Mouse (Mus musculus): ENCODE data around the gene Kcnab2. TPM values are rescaled to one million over a fixed set of nuclear protein-coding genes. Genes with fewer than 3 reads are reported as not detected.
A peak's percentile ranks its signal among the peaks of the same experiment; 100 is the strongest.

Kcnab2 gene
- total and polyA plus RNA-seq, 3 experiments = 1.6 to 3.5 (median 2.3) TPM

DNA sequence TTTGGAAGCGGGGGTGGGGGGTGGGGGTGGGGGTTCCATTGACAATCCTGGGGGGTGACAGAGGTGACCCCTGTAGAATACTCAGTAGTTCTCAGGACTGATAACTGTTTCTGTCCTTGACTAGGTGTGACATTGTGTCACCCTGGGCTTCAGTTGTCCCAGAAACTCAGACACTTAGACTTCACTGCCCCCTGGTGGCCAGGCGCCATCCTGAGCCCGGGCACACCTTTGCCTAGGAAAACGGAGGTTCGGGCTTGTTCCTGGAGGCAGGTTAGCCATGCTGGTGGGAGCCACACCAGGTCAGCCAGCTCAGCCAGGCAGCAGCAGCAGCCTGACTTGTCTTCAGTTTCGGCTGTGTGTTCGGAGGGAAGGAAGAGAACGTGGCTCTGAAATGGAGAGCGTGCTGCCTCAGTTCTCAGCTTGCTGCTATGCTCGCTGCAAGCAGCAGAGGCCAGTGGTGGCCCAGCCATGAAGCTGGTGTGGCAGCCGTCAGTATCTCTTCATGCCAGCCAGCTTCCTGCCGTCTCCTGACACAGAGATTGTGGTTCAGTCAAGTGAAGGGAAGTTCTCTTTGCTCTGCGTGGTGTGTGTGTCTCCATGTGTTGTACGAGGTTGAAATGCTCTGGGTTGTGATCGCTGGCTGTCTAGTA, 13.7 kb upstream of the Kcnab2 start:
- peak; percentile 61 to 80 for DNase-seq
- WGBS = 41% methylated on average over 15 of the region's 15 CpGs
- intact Hi-C loops (cut with DNase I) = loop anchor here (2.0 to 10.0 kb wide), 2 partner anchors 159 to 317 kb away; partner anchors contain the start of gene Acot7

DNA sequence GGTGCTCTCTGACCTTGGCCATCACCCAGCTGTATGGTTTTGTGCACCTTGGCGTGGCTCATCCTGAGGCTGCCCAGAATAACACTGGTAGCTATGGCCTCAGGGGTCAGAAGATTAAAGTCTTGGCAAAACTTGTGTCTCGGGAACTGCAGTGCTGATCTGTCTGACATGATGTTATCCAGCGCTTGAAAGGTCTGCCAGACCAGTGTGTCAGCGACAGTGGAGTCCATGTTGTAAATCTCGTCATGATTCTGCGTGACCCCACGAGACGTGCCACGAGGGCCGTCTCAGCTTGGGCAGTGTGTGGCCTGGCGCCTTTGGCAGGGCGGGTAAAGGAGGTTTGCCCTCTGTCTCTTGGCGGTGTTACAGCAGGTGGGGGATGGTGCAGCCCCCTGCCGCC, 12.6 kb upstream of the Kcnab2 start:
- H3K27me3 ChIP-seq (ENCODE audit: control insufficient read depth, insufficient read depth, low read length) = no peaks in the 10 kb centered on the region
- no peaks in the 10 kb centered on the region for H3K36me3 ChIP-seq (ENCODE audit: control insufficient read depth, insufficient read depth, low read length)
- no peak overlapping the region for H3K27ac ChIP-seq
- no peak overlapping the region for H3K9ac ChIP-seq (ENCODE audit: low read depth, low read length)
- TF ChIP-seq EP300 (IDR thresholded peaks at IDR 0.05; ENCODE audit: insufficient read depth, low read depth, low read length) (no peak), CTCF (IDR thresholded peaks at IDR 0.05) (no peak), POLR2A (IDR thresholded peaks at IDR 0.05; ENCODE audit: insufficient read depth, low read depth, low read length) (no peak)
- WGBS = 77% methylated on average over 14 of the region's 14 CpGs
- intact Hi-C loops (cut with DNase I) = loop anchor here (2.0 to 10.0 kb wide), 2 partner anchors 158 to 316 kb away; partner anchors contain the start of gene Acot7
- no peaks in the 10 kb centered on the region for H3K4me1 ChIP-seq (ENCODE audit: control insufficient read depth, insufficient read depth, low read length)
- DNase-seq = peak in 1 of 2 experiments; percentile 19
- no peaks in the 10 kb centered on the region for H3K79me2 ChIP-seq (replicated peaks; ENCODE audit: control insufficient read depth, insufficient read depth, low read length)
- H3K4me3 ChIP-seq = no peak overlapping the region

More for the DNA sequence above, 13.7 kb upstream of the Kcnab2 start:
- H3K27me3 ChIP-seq (ENCODE audit: control insufficient read depth, insufficient read depth, low read length) = no peaks in the 10 kb centered on the region
- TF ChIP-seq CTCF (IDR thresholded peaks at IDR 0.05) = peak; percentile 83
- TF ChIP-seq EP300 (IDR thresholded peaks at IDR 0.05; ENCODE audit: insufficient read depth, low read depth, low read length) = no peak
- no peaks in the 10 kb centered on the region for H3K36me3 ChIP-seq (ENCODE audit: control insufficient read depth, insufficient read depth, low read length)
- H3K79me2 ChIP-seq (replicated peaks; ENCODE audit: control insufficient read depth, insufficient read depth, low read length) = no peaks in the 10 kb centered on the region
- no peaks in the 10 kb centered on the region for H3K4me1 ChIP-seq (ENCODE audit: control insufficient read depth, insufficient read depth, low read length)
- no peak overlapping the region for H3K27ac ChIP-seq
- H3K4me3 ChIP-seq = no peak overlapping the region
- H3K9ac ChIP-seq (ENCODE audit: low read depth, low read length) = no peak overlapping the region

DNA sequence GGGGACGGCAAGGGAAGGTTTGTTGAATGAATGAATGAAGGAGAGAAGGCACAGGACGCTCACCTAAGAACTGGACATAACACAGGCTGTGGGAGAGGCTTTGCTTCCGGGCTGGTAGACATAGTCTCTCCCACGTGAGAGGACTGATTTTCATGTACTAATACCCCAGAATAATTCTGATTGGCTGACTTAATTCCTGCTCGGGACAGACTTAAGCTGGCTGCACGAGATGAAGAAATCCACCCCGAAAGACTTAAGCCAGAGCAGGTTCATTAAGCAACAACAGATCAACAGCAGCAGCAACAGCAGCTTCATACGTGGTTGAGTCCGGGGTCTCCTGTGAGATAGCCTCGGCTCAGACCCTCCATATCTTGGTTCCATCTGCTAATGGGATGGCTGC, 10.4 kb upstream of the Kcnab2 start:
- intact Hi-C loops (cut with DNase I) = no loop called here
- H3K79me2 ChIP-seq (replicated peaks; ENCODE audit: control insufficient read depth, insufficient read depth, low read length) = no peaks in the 10 kb centered on the region
- WGBS = 83% methylated on average over 10 of the region's 10 CpGs

DNA sequence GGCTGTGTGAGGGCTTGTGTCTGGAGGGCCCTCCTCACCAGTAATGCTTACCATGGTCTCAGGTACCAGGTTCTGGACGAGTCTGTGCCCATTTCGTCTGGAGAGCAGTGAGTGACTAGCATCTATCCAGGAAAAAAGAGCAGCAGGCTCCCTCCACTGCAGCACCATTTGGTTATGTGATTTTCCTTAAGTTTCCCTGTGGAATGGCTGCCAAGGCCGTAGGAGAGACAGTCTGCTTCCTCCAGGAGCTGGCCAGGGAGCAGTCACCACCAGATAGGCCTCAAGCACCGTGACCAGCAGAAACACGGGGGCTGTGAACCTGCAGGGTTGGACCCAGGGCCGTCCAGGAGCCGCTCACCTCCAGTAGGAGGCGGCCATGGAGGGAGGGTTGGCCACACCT, 2.8 kb upstream of the Kcnab2 start:
- no peak overlapping the region for H3K27ac ChIP-seq
- 45% methylated on average over 8 of the region's 8 CpGs for WGBS
- no peak for DNase-seq
- peaks cover 4% of the 10 kb centered on the region; the same call in 1 of the 2 replicates for H3K4me1 ChIP-seq (ENCODE audit: control insufficient read depth, insufficient read depth, low read length)
- H3K36me3 ChIP-seq (ENCODE audit: control insufficient read depth, insufficient read depth, low read length) = no peaks in the 10 kb centered on the region
- H3K9ac ChIP-seq (ENCODE audit: low read depth, low read length) = no peak overlapping the region
- no peak overlapping the region for H3K4me3 ChIP-seq
- TF ChIP-seq EP300 (IDR thresholded peaks at IDR 0.05; ENCODE audit: insufficient read depth, low read depth, low read length) (no peak), POLR2A (IDR thresholded peaks at IDR 0.05; ENCODE audit: insufficient read depth, low read depth, low read length) (no peak), CTCF (IDR thresholded peaks at IDR 0.05) (no peak)
- intact Hi-C loops (cut with DNase I) = no loop called here
- H3K27me3 ChIP-seq (ENCODE audit: control insufficient read depth, insufficient read depth, low read length) = no peaks in the 10 kb centered on the region
- no peaks in the 10 kb centered on the region for H3K79me2 ChIP-seq (replicated peaks; ENCODE audit: control insufficient read depth, insufficient read depth, low read length)

More for the DNA sequence above, 10.4 kb upstream of the Kcnab2 start:
- no peaks in the 10 kb centered on the region for H3K36me3 ChIP-seq (ENCODE audit: control insufficient read depth, insufficient read depth, low read length)
- H3K4me3 ChIP-seq = no peak overlapping the region
- H3K4me1 ChIP-seq (ENCODE audit: control insufficient read depth, insufficient read depth, low read length) = no peaks in the 10 kb centered on the region
- TF ChIP-seq POLR2A (IDR thresholded peaks at IDR 0.05; ENCODE audit: insufficient read depth, low read depth, low read length) (no peak), EP300 (IDR thresholded peaks at IDR 0.05; ENCODE audit: insufficient read depth, low read depth, low read length) (no peak), CTCF (IDR thresholded peaks at IDR 0.05) (no peak)
- H3K27ac ChIP-seq = no peak overlapping the region
- no peak overlapping the region for H3K9ac ChIP-seq (ENCODE audit: low read depth, low read length)
- DNase-seq = no peak
- no peaks in the 10 kb centered on the region for H3K27me3 ChIP-seq (ENCODE audit: control insufficient read depth, insufficient read depth, low read length)

DNA sequence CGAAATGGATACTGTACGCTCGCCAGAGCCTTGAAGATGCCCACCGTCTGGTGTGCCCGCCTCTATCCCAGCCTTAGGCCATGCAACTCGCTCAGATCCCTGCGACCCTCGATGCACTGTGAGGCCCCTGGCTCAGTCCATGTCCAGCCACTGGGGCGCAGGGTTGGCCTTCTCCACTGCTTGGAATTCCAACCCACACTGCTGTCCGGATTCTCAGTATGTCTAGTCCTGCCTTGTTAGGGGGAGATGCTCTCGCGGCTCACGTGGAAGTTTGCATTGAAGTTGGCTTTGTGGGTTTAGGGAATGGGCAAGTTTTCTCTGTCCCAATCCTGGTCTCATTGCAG, 525 bp upstream of the Kcnab2 start:
- no peak for DNase-seq
- Histone ChIP-seq H3K27me3 (ENCODE audit: control insufficient read depth, insufficient read depth, low read length) (no peaks in the 10 kb centered on the region), H3K36me3 (ENCODE audit: control insufficient read depth, insufficient read depth, low read length) (no peaks in the 10 kb centered on the region), H3K79me2 (replicated peaks; ENCODE audit: control insufficient read depth, insufficient read depth, low read length) (no peaks in the 10 kb centered on the region), H3K27ac (peak overlapping the region; percentile 77; the same call in 1 of the 2 replicates), H3K4me1 (ENCODE audit: control insufficient read depth, insufficient read depth, low read length) (peaks cover 4% of the 10 kb centered on the region; the same call in 1 of the 2 replicates), H3K9ac (ENCODE audit: low read depth, low read length) (peak overlapping the region; percentile 50), H3K4me3 (peak overlapping the region; percentile 84)
- TF ChIP-seq POLR2A (IDR thresholded peaks at IDR 0.05; ENCODE audit: insufficient read depth, low read depth, low read length) (no peak), EP300 (IDR thresholded peaks at IDR 0.05; ENCODE audit: insufficient read depth, low read depth, low read length) (no peak), CTCF (IDR thresholded peaks at IDR 0.05) (no peak)
- intact Hi-C loops (cut with DNase I) = loop anchor here (5.0 kb wide), 1 partner anchor 151 kb away; the partner anchor contains the start of gene Rpl22
- 2% methylated on average over 13 of the region's 13 CpGs for WGBS

DNA sequence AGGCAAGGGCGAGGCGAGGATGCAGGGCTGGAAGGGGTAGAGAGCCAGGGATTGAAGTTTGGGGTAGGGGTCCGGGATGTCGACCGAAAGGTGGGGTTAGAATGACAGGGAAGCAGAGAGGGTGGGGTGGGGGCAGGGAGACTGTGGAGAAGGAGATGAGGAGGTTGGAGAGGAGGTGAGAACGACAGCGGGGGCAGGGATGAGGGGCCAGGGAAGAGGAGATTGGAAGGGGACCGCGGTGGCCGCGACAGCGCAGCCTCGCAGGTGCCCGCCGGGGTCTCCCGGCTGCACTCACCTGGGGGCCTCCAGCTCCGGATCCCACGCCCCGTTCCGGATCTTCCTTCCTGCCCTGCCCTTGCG, 585 bp downstream of the Kcnab2 start:
- H3K9ac ChIP-seq (ENCODE audit: low read depth, low read length) = no peak overlapping the region
- no peak for DNase-seq
- H3K27ac ChIP-seq = no peak overlapping the region
- TF ChIP-seq CTCF (IDR thresholded peaks at IDR 0.05) (no peak), POLR2A (IDR thresholded peaks at IDR 0.05; ENCODE audit: insufficient read depth, low read depth, low read length) (no peak), EP300 (IDR thresholded peaks at IDR 0.05; ENCODE audit: insufficient read depth, low read depth, low read length) (no peak)
- H3K27me3 ChIP-seq (ENCODE audit: control insufficient read depth, insufficient read depth, low read length) = no peaks in the 10 kb centered on the region
- no peaks in the 10 kb centered on the region for H3K36me3 ChIP-seq (ENCODE audit: control insufficient read depth, insufficient read depth, low read length)
- peaks cover 4% of the 10 kb centered on the region; the same call in 1 of the 2 replicates for H3K4me1 ChIP-seq (ENCODE audit: control insufficient read depth, insufficient read depth, low read length)
- peak overlapping the region; percentile 84 for H3K4me3 ChIP-seq
- intact Hi-C loops (cut with DNase I) = loop anchor here (5.0 kb wide), 1 partner anchor 150 kb away; the partner anchor contains the start of gene Rpl22
- H3K79me2 ChIP-seq (replicated peaks; ENCODE audit: control insufficient read depth, insufficient read depth, low read length) = no peaks in the 10 kb centered on the region
- WGBS = 3% methylated on average over 18 of the region's 21 CpGs
